Comparison of ENCODE assay signal across 7 mouse cellular contexts in the genomic region with DNA sequence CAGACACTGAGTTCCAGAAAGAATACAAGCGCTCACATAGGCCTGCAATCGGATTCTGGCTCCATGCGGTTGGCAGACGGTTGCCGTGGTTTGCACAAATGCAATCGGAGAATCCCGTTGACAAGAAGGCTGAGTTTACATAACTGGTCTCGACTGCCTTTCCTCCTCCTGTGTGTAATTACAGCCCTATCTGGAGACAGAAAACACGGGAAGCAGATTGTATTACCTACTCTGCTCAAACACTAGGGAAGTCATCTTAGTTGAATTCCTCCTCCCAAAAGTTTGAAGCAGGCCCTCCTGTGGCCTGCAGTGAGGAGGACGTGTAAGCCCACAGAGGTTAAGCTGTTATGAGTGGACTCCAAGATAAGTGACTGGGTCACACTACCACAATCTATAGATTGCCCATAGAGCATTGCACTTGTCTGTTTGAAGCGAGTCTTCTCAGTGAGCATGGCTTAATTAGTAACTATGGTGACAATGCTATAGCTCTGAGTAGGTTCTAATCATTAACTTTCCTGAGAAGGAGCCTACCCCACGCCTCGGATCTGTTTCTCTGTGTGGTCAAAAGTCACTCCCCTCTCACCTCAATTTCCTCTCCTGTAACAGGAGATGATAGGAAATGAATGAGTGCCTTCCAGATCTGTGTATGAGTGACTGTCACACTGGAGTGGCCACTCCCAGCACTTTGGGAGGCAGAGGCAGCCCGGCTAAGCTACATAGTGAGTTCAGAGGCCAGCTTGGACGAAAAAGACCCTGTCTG. TPM values are rescaled to one million over a fixed set of nuclear protein-coding genes. Genes with fewer than 3 reads are reported as not detected.
DNase-seq lines count a peak whose midpoint lies in the region; ATAC-seq and TF ChIP-seq lines count a peak whose summit lies in the region.

No protein-coding gene starts in this region.

- peak; percentile 36 for DNase-seq in brain, embryonic 14.5 days (ENCODE audit: low read depth)
- peak; percentile 69 for DNase-seq in kidney, adult 9 months
- DNase-seq in adrenal gland, postnatal 4 days (ENCODE audit: low spot score in 2 of 2) = no peak
- DNase-seq in adrenal gland, postnatal 25 days = no peak
- DNase-seq in left cerebral cortex, adult 11 months (ENCODE audit: low spot score) = no peak

- no peaks in the 10 kb centered on the region for H3K9me3 ChIP-seq in embryonic facial prominence, embryonic 12.5 days
- H3K9me3 ChIP-seq in liver, embryonic 15.5 days (replicated peaks) = no peaks in the 10 kb centered on the region

- H3K4me2 ChIP-seq in embryonic facial prominence, embryonic 12.5 days (replicated peaks) = no peak overlapping the region
- H3K4me2 ChIP-seq in liver, embryonic 15.5 days = no peak overlapping the region; the same call in 1 of the 2 replicates

- H3K27ac ChIP-seq in embryonic facial prominence, embryonic 12.5 days = peak overlapping the region; percentile 55
- peak overlapping the region; percentile 64 for H3K27ac ChIP-seq in liver, embryonic 15.5 days (replicated peaks)

- 30% methylated on average over 15 of the region's 15 CpGs for WGBS in embryonic facial prominence, embryonic 12.5 days
- 56% methylated on average over 15 of the region's 15 CpGs for WGBS in liver, embryonic 15.5 days (ENCODE audit: insufficient replicate concordance)

- no peaks in the 10 kb centered on the region for H3K36me3 ChIP-seq in embryonic facial prominence, embryonic 12.5 days
- H3K36me3 ChIP-seq in liver, embryonic 15.5 days (replicated peaks) = no peaks in the 10 kb centered on the region

- TF ChIP-seq POLR2A in brain, embryonic 14.5 days (IDR thresholded peaks at IDR 0.05; ENCODE audit: borderline replicate concordance, extremely low read depth, insufficient read depth, insufficient read length, poor library complexity, severe bottlenecking) = no peak

- peaks cover 14% of the 10 kb centered on the region for H3K4me1 ChIP-seq in embryonic facial prominence, embryonic 12.5 days
- H3K4me1 ChIP-seq in liver, embryonic 15.5 days (replicated peaks) = peaks cover 10% of the 10 kb centered on the region; the same call in 1 of the 2 replicates

- ATAC-seq in embryonic facial prominence, embryonic 12.5 days (ENCODE audit: insufficient number of reproducible peaks, insufficient read depth, low FRiP score, low TSS enrichment) = peak; percentile 30; the same call in 1 of the 2 replicates
- ATAC-seq in liver, embryonic 15.5 days (ENCODE audit: insufficient read depth) = peak; percentile 75

- no peaks in the 10 kb centered on the region for H3K27me3 ChIP-seq in embryonic facial prominence, embryonic 12.5 days
- H3K27me3 ChIP-seq in liver, embryonic 15.5 days = no peaks in the 10 kb centered on the region

- TF ChIP-seq CTCF in brain, embryonic 14.5 days (IDR thresholded peaks at IDR 0.05; ENCODE audit: borderline replicate concordance, extremely low read depth, insufficient read depth, insufficient read length) = no peak

- H3K9ac ChIP-seq in embryonic facial prominence, embryonic 12.5 days = no peak overlapping the region
- no peak overlapping the region for H3K9ac ChIP-seq in liver, embryonic 15.5 days

- no peak overlapping the region for H3K4me3 ChIP-seq in embryonic facial prominence, embryonic 12.5 days
- no peak overlapping the region for H3K4me3 ChIP-seq in liver, embryonic 15.5 days (replicated peaks)

RNA-seq across cellular contexts. Expression of a gene that starts 37.5 kb away (rescaled TPM):
- polyA plus RNA-seq in brain, embryonic 14.5 days (2012; rRNA removed) = 10.5 and 13.1 TPM in 2 replicates
- 6.4 and 6.6 TPM in 2 replicates for polyA plus RNA-seq in embryonic facial prominence, embryonic 12.5 days (2016; fragmentation: Nextera tagmentation; extraction: Ambion mirVana)
- polyA plus RNA-seq in liver, embryonic 15.5 days (2015; fragmentation: Nextera tagmentation; extraction: Ambion mirVana) = 1.0 TPM in 2 replicates
- total RNA-seq in adrenal gland, postnatal 4 days (2021) = 10 to 100 TPM; 11.0 to 14.0 TPM
- total RNA-seq in adrenal gland, postnatal 25 days (2021) = 5.7 and 8.3 TPM in 2 replicates

Comparison
In these comparisons a context has a peak if more than half of its experiments do, and no peak if none do; other contexts are left out.
1. DNase-seq: peak in brain, embryonic 14.5 days (single experiment) and kidney, adult 9 months (single experiment); none in adrenal gland, postnatal 4 days (0 of 2), adrenal gland, postnatal 25 days (single experiment) and left cerebral cortex, adult 11 months (single experiment).